Mouse (Mus musculus): ENCODE data around the gene Zfp628.

- TF ChIP-seq CTCF (IDR thresholded peaks at IDR 0.05; ENCODE audit: low read depth) = no peak
- TF ChIP-seq EP300 (IDR thresholded peaks at IDR 0.05; ENCODE audit: low read depth) = no peak
Observed at GRCm38 (mm10) chr7:4971068-4971467, 56.1 kb downstream of the Zfp628 start, which contains the start of gene Sbk3.

Data from heart, postnatal 0 days (tissue).